Mouse (Mus musculus): ENCODE data around the gene Pkig. TPM values are rescaled to one million over a fixed set of nuclear protein-coding genes. Genes with fewer than 3 reads are reported as not detected.
A peak's percentile ranks its signal among the peaks of the same experiment; 100 is the strongest.

Pkig gene
- total and polyA plus RNA-seq, 2 experiments = 13.2 to 35.0 TPM

DNA sequence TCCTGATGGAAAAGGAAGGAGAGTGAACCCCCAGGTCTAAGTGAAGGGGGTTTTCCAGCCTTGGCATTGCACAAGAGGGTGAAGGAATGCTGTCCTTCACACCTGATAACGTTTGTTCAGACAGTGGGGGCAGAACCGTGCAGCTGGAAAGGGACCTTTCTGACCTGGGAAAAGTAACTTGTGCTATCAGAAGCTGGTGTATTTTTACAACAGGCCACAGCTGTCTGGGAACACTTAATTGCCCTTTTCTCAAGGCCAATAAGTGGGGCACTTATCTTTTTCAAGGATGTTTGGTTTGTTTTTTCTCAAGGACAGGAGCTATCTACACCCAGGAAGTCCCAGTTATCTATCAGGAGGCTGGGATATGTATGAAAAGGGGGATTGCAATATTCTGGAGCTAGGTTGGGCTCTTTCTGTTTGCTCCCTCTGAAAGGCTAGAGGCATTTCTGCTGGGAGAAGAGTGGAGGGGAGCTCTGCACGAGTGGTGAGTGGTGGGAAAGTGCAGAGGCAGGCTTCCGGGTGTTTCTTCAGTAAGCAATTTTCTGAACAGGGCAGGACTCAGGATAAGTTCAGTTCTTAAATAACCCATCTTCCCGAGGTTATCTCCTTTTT lies 20.4 kb upstream of the Pkig start:
- peaks cover 46% of the 10 kb centered on the region for H3K36me3 ChIP-seq (ENCODE audit: control insufficient read depth, insufficient read depth, low read length)
- peaks cover 33% of the 10 kb centered on the region for H3K79me2 ChIP-seq (ENCODE audit: control insufficient read depth, insufficient read depth, low read length)
- peaks cover 28% of the 10 kb centered on the region for H3K4me1 ChIP-seq (ENCODE audit: control insufficient read depth, insufficient read depth, low read length)
- H3K27ac ChIP-seq (replicated peaks; ENCODE audit: insufficient read depth, low read depth, low read length) = peak overlapping the region; percentile 34
- DNase-seq (ENCODE audit: extremely low read depth, low read depth, low spot score) = no peak
- no peak overlapping the region for H3K9ac ChIP-seq (ENCODE audit: low read depth, low read length)
- 46% methylated on average over 5 of the region's 5 CpGs for WGBS
- no peak overlapping the region for H3K4me3 ChIP-seq (ENCODE audit: insufficient read depth, low read depth, low read length)
- H3K27me3 ChIP-seq (ENCODE audit: control insufficient read depth, insufficient read depth, low read length) = no peaks in the 10 kb centered on the region
- TF ChIP-seq POLR2A (IDR thresholded peaks at IDR 0.05; ENCODE audit: extremely low read depth, insufficient read depth, low read length) (no peak), CTCF (IDR thresholded peaks at IDR 0.05; ENCODE audit: low read depth, low read length) (no peak)

DNA sequence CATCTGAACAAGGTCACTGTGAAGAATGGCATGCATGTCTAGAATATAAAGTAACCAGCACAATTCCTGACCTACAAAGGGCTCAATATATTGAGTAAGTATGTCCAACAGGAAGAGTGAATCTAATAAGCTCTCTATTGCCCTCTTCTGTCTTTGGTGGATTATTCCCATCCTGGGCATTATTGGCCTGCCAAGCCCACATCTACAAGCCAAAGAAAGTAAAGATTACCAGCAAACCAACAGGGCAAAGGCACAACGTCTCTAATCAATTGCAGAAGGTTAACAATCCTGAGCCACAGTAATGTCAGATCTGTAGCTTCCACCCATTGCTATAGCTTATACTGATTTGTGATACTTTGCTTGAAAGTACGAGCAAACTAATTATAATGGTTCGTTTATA lies 17.7 kb upstream of the Pkig start:
- whole genome bisulfite sequencing = 43% methylated on average over 3 of the region's 3 CpGs
- no peak overlapping the region; the same call in 1 of the 2 replicates for H3K4me3 ChIP-seq (ENCODE audit: insufficient read depth, low read depth, low read length)

DNA sequence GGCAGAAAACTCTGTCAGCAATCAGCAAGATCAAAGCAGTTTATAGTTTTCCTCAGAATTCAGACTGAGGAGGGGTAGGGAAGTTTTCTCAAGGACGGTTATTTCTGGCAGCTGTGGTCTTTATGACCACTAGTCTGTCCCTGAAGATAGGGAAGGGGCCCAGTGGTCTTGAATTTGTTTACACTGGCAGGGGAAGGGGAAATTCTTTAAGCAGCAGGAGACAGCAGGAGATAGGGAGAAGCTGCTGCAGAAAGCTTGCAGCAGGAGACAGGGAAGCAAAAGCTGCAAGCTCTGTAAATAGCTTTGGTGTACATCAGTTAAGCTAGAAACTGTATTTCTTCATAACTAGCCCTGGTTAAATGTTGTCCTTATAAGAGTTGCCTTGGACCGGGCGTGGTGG lies 16.5 kb upstream of the Pkig start:
- 67% methylated on average over 3 of the region's 3 CpGs for WGBS
- no peak overlapping the region for H3K4me3 ChIP-seq (ENCODE audit: insufficient read depth, low read depth, low read length)
- H3K27ac ChIP-seq (replicated peaks; ENCODE audit: insufficient read depth, low read depth, low read length) = peak overlapping the region; percentile 70; the same call in 1 of the 2 replicates
- H3K79me2 ChIP-seq (ENCODE audit: control insufficient read depth, insufficient read depth, low read length) = peaks cover 45% of the 10 kb centered on the region
- no peaks in the 10 kb centered on the region for H3K27me3 ChIP-seq (ENCODE audit: control insufficient read depth, insufficient read depth, low read length)
- DNase-seq (ENCODE audit: extremely low read depth, low read depth, low spot score) = no peak
- TF ChIP-seq POLR2A (IDR thresholded peaks at IDR 0.05; ENCODE audit: extremely low read depth, insufficient read depth, low read length) (no peak), CTCF (IDR thresholded peaks at IDR 0.05; ENCODE audit: low read depth, low read length) (no peak)
- peaks cover 28% of the 10 kb centered on the region for H3K4me1 ChIP-seq (ENCODE audit: control insufficient read depth, insufficient read depth, low read length)
- peaks cover 26% of the 10 kb centered on the region for H3K36me3 ChIP-seq (ENCODE audit: control insufficient read depth, insufficient read depth, low read length)
- H3K9ac ChIP-seq (ENCODE audit: low read depth, low read length) = no peak overlapping the region

More for the DNA sequence above, 17.7 kb upstream of the Pkig start:
- H3K27ac ChIP-seq (replicated peaks; ENCODE audit: insufficient read depth, low read depth, low read length) = peak overlapping the region; percentile 13
- peaks cover 34% of the 10 kb centered on the region for H3K36me3 ChIP-seq (ENCODE audit: control insufficient read depth, insufficient read depth, low read length)
- peak overlapping the region; percentile 44 for H3K9ac ChIP-seq (ENCODE audit: low read depth, low read length)
- TF ChIP-seq CTCF (IDR thresholded peaks at IDR 0.05; ENCODE audit: low read depth, low read length) = peak; percentile 26; the same call in 1 of the 2 replicates
- TF ChIP-seq POLR2A (IDR thresholded peaks at IDR 0.05; ENCODE audit: extremely low read depth, insufficient read depth, low read length) = no peak
- H3K79me2 ChIP-seq (ENCODE audit: control insufficient read depth, insufficient read depth, low read length) = peaks cover 45% of the 10 kb centered on the region
- H3K27me3 ChIP-seq (ENCODE audit: control insufficient read depth, insufficient read depth, low read length) = no peaks in the 10 kb centered on the region
- DNase-seq (ENCODE audit: extremely low read depth, low read depth, low spot score) = peak; percentile 79
- peaks cover 28% of the 10 kb centered on the region for H3K4me1 ChIP-seq (ENCODE audit: control insufficient read depth, insufficient read depth, low read length)

DNA sequence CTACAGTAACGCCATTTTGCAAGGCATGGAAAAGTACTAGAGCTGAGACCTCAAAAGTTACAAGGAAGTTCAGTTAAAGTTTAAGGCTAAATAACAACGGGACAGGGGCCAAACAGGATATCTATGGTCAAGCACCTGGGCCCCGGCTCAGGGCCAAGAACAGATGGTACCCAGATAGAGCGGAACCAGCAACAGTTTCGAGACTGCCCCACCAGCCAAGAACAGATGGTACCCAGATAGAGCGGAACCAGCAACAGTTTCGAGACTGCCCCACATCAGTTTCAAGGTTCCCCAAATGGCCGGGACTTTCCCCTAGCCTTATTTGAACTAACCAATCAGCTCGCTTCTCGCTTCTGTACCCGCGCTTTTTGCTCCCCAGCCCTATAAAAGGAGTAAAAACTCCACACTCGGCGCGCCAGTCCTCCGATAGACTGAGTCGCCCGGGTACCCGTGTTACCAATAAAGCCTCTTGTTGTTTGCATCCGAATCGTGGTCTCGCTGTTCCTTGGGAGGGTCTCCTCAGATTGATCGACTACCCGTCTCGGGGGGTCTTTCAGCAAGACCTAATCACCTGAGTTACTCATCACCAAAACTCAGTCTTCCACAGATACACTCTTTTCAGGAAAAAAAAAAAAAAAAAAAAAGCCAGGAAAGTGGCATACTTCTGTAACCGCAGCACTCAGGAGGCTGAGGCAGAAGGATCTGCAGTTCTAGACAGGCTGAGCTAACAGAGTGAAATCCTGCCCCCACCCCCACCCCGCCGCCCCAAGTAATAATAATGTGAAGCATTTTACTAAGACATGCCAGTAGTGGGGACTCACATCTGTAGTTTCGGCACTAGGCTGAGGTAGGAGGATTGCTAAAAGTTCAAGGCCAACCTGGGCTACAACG lies 15.3 kb upstream of the Pkig start:
- peaks cover 21% of the 10 kb centered on the region for H3K4me1 ChIP-seq (ENCODE audit: control insufficient read depth, insufficient read depth, low read length)
- WGBS = 56% methylated on average over 30 of the region's 30 CpGs

DNA sequence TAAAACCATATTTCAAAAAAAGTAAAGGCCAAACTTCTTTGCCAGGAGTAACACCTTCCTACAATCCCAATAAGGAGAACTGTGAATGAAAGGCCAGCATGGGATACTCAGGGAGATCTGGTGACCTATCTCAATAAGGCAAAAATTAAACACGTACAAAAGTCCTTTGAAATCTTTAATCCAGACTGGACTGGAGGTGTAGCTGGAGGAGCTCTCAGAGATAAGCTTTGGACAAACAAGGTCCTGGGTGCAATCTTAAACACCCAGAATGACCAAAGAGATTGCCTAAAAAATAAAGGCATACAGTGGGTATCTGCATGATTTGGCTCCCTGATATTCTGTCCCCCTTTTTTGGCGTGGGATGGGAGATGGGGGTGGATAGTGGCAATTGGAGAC lies 14.6 kb upstream of the Pkig start:
- Histone ChIP-seq H3K36me3 (ENCODE audit: control insufficient read depth, insufficient read depth, low read length) (peaks cover 16% of the 10 kb centered on the region), H3K27ac (replicated peaks; ENCODE audit: insufficient read depth, low read depth, low read length) (peak overlapping the region; percentile 89), H3K79me2 (ENCODE audit: control insufficient read depth, insufficient read depth, low read length) (peaks cover 35% of the 10 kb centered on the region), H3K4me1 (ENCODE audit: control insufficient read depth, insufficient read depth, low read length) (peaks cover 18% of the 10 kb centered on the region), H3K27me3 (ENCODE audit: control insufficient read depth, insufficient read depth, low read length) (no peaks in the 10 kb centered on the region), H3K9ac (ENCODE audit: low read depth, low read length) (peak overlapping the region; percentile 77), H3K4me3 (ENCODE audit: insufficient read depth, low read depth, low read length) (peak overlapping the region; percentile 81)
- 25% methylated on average over 2 of the region's 2 CpGs for WGBS
- TF ChIP-seq CTCF (IDR thresholded peaks at IDR 0.05; ENCODE audit: low read depth, low read length) (no peak), POLR2A (IDR thresholded peaks at IDR 0.05; ENCODE audit: extremely low read depth, insufficient read depth, low read length) (no peak)
- DNase-seq (ENCODE audit: extremely low read depth, low read depth, low spot score) = peak; percentile 34

More for the DNA sequence above, 15.3 kb upstream of the Pkig start:
- H3K9ac ChIP-seq (ENCODE audit: low read depth, low read length) = peak overlapping the region; percentile 77
- peak overlapping the region; percentile 81 for H3K4me3 ChIP-seq (ENCODE audit: insufficient read depth, low read depth, low read length)
- TF ChIP-seq POLR2A (IDR thresholded peaks at IDR 0.05; ENCODE audit: extremely low read depth, insufficient read depth, low read length) (no peak), CTCF (IDR thresholded peaks at IDR 0.05; ENCODE audit: low read depth, low read length) (no peak)
- DNase-seq (ENCODE audit: extremely low read depth, low read depth, low spot score) = peak; percentile 76
- H3K27ac ChIP-seq (replicated peaks; ENCODE audit: insufficient read depth, low read depth, low read length) = peak overlapping the region; percentile 89
- peaks cover 39% of the 10 kb centered on the region for H3K79me2 ChIP-seq (ENCODE audit: control insufficient read depth, insufficient read depth, low read length)
- no peaks in the 10 kb centered on the region for H3K27me3 ChIP-seq (ENCODE audit: control insufficient read depth, insufficient read depth, low read length)
- peaks cover 20% of the 10 kb centered on the region for H3K36me3 ChIP-seq (ENCODE audit: control insufficient read depth, insufficient read depth, low read length)
